Mouse (Mus musculus) cerebellum, adult 2 months (tissue): ENCODE results near the gene Dcxr.

Experiments
- CTCF ChIP-seq: fragments of 200-500 bp; IDR thresholded peaks from 2 replicates; pipeline ENCODE4 v1.5.1; 2011; ENCODE audit warnings: low read depth, mild to moderate bottlenecking, control low read depth, low read length, moderate library complexity, borderline replicate concordance; ENCODE audit not compliant: insufficient read depth
- POLR2A ChIP-seq: fragments of 200-500 bp; IDR thresholded peaks from 2 replicates; pipeline ENCODE4 v1.6.1; 2011; ENCODE audit warnings: low read length, control low read depth, borderline replicate concordance; ENCODE audit not compliant: insufficient read depth

GRCm38 (mm10) chr11:120727169-120727527 is at the start of gene Dcxr:
- peak; percentile 46; the same call in 1 of the 2 replicates for TF ChIP-seq CTCF
- TF ChIP-seq POLR2A: peak; percentile 17; the same call in 1 of the 2 replicates
